Mouse (Mus musculus) Patski (cell line): ENCODE results near the gene Serp1. TPM values are rescaled to one million over a fixed set of nuclear protein-coding genes. Genes with fewer than 3 reads are reported as not detected.

Experiments used
- ATAC-seq: fragments of 100-300 bp; one replicate; pipeline ENCODE4 v1.8.0; 2021
- CTCF ChIA-PET: fragments of 350-600 bp; sonication (Branson Sonifier 250); formaldehyde crosslinking; loops from one replicate; lab custom pipeline; 2022; ENCODE audit warnings: inconsistent platforms; lab: Charles Lee
- POLR2A ChIA-PET: fragments of 350-600 bp; sonication (Branson Sonifier 250); formaldehyde crosslinking; loops from one replicate; lab custom pipeline; 2022; ENCODE audit warnings: antibody characterized with exemption, inconsistent platforms; lab: Charles Lee
- DNase-seq: peaks from one replicate; pipeline ENCODE4 v3.0.0-alpha.2; 2011; ENCODE audit warnings: low read depth, low spot score
- H3K27me3 ChIP-seq: fragments of 371-371 bp; one replicate; pipeline ENCODE4 v1.5.1; 2021
- CTCF ChIP-seq: fragments of 100-300 bp; IDR thresholded peaks from one replicate; pipeline ENCODE4 v1.5.1; 2021
- in situ Hi-C: fragments of 300-500 bp; cut with MboI; formaldehyde crosslinking; loops from 3 replicates; pipeline ENCODE4 v1.11.1; 2018; ENCODE audit warnings: low pct_unique_long_range_greater_than_20kb, mixed read lengths
- polyA plus RNA-seq: library from polyadenylated mRNA; unstranded; gene quantifications from one replicate; pipeline ENCODE4 v1.2.3, GENCODE M21; 2021

The Serp1 gene
- polyA plus RNA-seq, 1 experiment from 2014 or later: 107 TPM

DNA sequence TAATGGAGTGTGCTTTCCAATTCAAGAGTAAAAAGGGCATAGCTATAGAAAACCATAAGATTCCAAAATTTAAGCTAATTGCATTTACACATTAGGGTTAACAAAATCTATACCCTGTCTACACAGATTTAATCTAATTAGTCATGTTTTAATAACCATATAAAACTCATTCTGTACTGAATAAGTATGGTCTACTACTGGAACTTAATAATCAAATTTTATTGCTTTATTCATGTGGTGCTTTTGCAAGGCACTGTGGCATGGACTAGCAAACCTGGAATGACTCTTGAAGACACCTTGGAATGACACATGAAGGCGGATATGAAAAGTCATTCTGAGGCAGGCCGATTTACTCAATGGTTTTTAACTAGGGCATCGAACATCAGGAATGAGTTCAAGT, 2.3 kb downstream of the Serp1 start:
- ChIA-PET CTCF (interaction anchor here (1.2 to 1.7 kb wide), 3 partner anchors 11 to 366 kb away, joined by 3 to 5 read pairs (median 5); no protein-coding TSS in a partner anchor), POLR2A (interaction anchor here (0.7 to 1.6 kb wide), 2 partner anchors 53 to 72 kb away, joined by 3 to 4 read pairs; partner anchors contain the start of gene Selenot)
- ATAC-seq (no peak), DNase-seq (no peak)
- no peaks in the 10 kb centered on the region for H3K27me3 ChIP-seq
- no peak for TF ChIP-seq CTCF
- in situ Hi-C loops: no loop called here

DNA sequence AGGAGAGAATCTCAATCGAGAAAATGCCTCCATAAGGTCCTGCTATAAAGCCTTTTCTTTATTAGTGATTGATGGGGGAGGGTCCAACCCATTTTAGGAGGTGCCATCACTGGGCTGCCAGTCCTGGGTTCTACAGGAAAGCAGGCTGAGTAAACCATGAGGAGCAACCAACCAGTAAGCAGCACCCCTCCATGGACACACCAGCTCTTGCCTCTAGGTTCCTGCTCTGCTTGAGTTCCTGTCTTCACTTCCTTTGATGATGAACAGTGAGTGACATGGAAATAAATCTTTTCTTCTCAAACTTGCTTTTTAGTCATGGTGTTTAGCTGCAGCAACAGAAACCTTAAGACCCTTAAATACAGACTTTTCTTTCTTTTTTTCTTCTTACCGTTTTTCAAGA, 4.3 kb downstream of the Serp1 start:
- H3K27me3 ChIP-seq: no peaks in the 10 kb centered on the region
- DNase-seq (no peak), ATAC-seq (no peak)
- in situ Hi-C loops: no loop called here
- TF ChIP-seq CTCF: no peak
- ChIA-PET POLR2A (interaction anchor here (0.8 kb wide), 1 partner anchor 856 kb away, joined by 3 read pairs; no protein-coding TSS in a partner anchor), CTCF (interaction anchor here (1.2 kb wide), 1 partner anchor 362 kb away, joined by 3 read pairs; no protein-coding TSS in a partner anchor)

DNA sequence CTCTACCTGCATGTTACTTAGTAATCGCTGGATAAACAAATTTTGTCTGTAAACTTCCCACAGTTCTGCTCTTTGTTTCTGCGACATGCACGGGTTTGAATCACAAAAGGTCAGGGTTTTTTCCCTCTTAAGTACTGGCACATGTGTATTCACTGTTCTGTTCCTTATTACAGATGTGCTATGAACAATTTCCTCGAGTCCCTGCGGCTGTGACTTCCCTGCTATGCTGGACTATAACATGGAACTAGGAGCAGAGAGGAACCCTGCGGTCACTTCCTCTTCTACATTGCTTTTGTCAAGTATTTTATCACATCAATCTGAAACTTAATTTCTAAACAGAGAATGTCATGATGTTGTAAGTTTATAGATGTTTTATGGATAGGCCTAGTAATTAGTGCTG, 5.4 kb downstream of the Serp1 start:
- H3K27me3 ChIP-seq: no peaks in the 10 kb centered on the region
- no peak for TF ChIP-seq CTCF
- ATAC-seq (no peak), DNase-seq (no peak)
- POLR2A ChIA-PET: no interaction called here
- in situ Hi-C loops: no loop called here
- CTCF ChIA-PET: interaction anchor here (1.2 kb wide), 1 partner anchor 361 kb away, joined by 3 read pairs; no protein-coding TSS in a partner anchor

DNA sequence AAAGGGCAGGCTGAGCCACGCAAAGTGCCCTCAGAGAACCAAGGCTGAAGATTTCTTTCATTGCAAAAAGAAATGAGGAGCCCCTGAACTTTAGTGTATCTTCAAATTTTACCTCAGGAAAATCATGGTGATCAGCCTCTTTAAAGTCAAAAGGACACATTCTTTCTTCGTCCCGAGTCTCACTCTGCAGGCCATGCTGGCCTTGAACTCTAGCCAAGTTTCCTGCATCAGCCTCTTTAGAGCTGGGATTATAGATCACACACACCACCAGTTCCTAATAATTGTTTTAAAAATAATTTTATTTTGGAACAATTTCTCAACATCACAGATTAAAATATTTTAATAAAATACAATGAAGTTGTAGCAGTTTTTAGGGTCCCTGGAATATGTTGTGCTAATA, 6.2 kb downstream of the Serp1 start:
- no peaks in the 10 kb centered on the region for H3K27me3 ChIP-seq
- no peak for DNase-seq
- POLR2A ChIA-PET: interaction anchor here (1.0 kb wide), 1 partner anchor 55 kb away, joined by 3 read pairs; no protein-coding TSS in a partner anchor
- TF ChIP-seq CTCF: no peak
- no peak for ATAC-seq
- CTCF ChIA-PET: interaction anchor here (0.7 kb wide), 1 partner anchor 128 kb away, joined by 3 read pairs; no protein-coding TSS in a partner anchor
- in situ Hi-C loops: loop anchor here (5.0 to 10.0 kb wide), 2 partner anchors 135 to 263 kb away; no protein-coding TSS in a partner anchor

DNA sequence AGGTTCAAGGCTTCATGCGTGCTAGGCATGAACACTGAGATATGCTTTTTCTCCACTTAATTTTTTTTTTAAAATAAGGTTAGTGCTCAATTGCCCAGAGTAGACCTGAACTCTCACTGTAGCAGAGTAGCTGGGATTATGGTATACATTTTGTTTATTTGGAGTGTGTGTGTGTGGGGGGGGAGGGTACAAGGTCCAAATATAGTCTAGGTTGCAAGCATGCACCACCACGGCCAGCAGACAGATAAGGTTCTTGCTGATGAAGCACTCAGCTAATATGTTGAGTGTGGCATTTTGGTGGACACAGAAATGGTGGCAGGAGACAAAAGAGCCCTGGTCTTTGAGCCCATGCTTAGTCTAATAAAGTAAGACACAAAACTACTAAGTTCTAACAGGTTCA, 6.7 kb downstream of the Serp1 start:
- TF ChIP-seq CTCF: no peak
- DNase-seq: no peak
- no peak for ATAC-seq
- no peaks in the 10 kb centered on the region for H3K27me3 ChIP-seq
- CTCF ChIA-PET: interaction anchor here (0.7 kb wide), 1 partner anchor 129 kb away, joined by 3 read pairs; no protein-coding TSS in a partner anchor
- POLR2A ChIA-PET: interaction anchor here (1.0 kb wide), 1 partner anchor 55 kb away, joined by 3 read pairs; no protein-coding TSS in a partner anchor
- in situ Hi-C loops: loop anchor here (5.0 to 10.0 kb wide), 2 partner anchors 136 to 263 kb away; no protein-coding TSS in a partner anchor

DNA sequence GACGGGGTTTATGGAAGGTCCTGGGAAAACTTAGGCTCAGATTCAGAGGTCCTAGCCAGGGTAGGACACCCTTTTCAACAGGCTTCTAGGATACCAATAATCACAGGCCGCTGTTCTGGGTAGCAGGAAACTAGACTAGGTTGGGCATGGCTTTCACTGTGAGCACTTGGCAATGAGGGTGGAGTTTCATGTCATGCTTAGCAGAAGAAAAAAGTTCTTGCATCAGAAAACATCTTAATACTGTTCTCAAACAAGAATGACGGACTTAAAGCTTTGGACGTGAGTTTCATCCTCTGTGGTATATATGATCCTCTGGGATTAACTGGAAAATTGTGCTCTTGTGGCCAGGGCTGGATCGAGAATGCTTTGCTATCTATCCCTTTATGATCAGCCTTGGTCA, 7.9 kb downstream of the Serp1 start:
- TF ChIP-seq CTCF: no peak
- DNase-seq (no peak), ATAC-seq (no peak)
- in situ Hi-C loops: loop anchor here (5.0 to 10.0 kb wide), 2 partner anchors 137 to 265 kb away; no protein-coding TSS in a partner anchor
- H3K27me3 ChIP-seq: no peaks in the 10 kb centered on the region
- ChIA-PET POLR2A (no interaction called here), CTCF (interaction anchor here (1.0 kb wide), 1 partner anchor 381 kb away, joined by 3 read pairs; no protein-coding TSS in a partner anchor)

DNA sequence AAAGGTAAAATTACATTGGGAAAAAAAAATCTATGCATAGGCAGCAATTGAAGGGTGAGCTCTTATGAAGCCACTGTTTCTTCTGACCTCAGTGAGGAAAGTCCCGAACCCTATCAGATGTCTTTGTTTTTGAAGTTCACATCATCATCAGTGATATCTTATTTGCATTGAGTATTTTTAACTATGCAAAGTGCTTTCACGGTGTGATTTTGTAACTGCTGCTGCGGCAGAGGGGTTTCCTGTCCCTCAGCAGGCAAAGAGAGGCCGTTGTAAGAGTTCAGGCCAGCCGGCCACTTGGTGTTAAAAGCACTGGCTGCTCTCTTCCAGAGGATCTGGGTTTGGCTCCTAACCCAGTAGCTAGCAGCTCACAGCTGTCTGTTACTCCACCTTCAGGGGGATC, 8.4 kb downstream of the Serp1 start:
- CTCF ChIA-PET: interaction anchor here (1.3 kb wide), 1 partner anchor 14 kb away, joined by 4 read pairs; no protein-coding TSS in a partner anchor
- POLR2A ChIA-PET: no interaction called here
- no peak for TF ChIP-seq CTCF
- in situ Hi-C loops: loop anchor here (5.0 to 10.0 kb wide), 2 partner anchors 138 to 265 kb away; no protein-coding TSS in a partner anchor
- ATAC-seq (no peak), DNase-seq (no peak)
- H3K27me3 ChIP-seq: no peaks in the 10 kb centered on the region

DNA sequence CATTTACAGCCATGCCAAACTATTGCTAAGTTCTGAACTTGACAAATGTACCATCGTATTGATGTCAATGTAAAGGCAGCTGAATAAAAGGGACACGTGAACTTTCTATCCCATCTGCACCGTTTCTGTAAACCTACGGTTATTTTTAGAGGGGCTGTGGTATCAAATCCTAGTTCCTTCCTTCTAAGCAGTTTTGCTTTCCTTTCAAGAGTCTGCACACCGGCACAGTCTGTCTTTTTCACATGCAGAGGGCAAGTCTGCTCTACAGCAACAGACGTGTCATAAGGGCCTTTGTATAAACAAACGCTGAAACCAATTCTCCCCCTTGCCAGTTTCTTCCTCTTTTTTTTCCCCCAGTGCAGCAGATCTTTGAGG, 9.1 kb downstream of the Serp1 start:
- TF ChIP-seq CTCF: no peak
- in situ Hi-C loops: loop anchor here (5.0 to 10.0 kb wide), 2 partner anchors 138 to 266 kb away; no protein-coding TSS in a partner anchor
- ChIA-PET CTCF (interaction anchor here (1.3 kb wide), 1 partner anchor 13 kb away, joined by 4 read pairs; no protein-coding TSS in a partner anchor), POLR2A (no interaction called here)
- H3K27me3 ChIP-seq: no peaks in the 10 kb centered on the region
- ATAC-seq (no peak), DNase-seq (no peak)

DNA sequence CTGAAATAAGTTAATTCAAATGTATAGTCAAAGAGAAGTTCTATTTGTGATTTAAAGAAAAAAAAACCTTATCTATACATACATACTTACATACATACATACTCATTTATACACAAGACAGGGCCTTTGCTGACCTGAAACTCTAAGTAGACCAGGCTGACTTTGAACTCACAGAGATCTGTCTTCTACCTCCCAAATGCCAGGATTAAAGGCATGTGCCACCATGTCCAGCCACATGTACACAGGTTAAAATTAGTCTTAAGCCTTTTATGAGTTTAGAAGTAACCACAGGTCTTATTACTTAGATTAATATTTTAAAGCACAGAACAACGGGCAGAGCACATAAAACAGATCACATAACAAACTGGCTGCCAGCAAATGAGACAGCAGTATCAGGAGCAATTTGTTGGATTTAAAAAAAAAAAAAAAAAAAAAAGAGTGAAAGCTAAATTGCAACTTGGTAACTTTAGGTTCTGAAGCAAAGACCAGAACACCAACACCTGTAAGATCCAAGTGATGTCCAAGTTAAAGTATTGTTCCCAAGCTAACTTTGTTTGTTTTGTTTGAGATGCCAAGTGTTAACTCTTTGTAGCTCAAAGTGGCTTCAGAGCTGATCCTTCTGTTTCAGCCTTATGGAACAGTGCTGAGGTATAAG, 9.6 kb downstream of the Serp1 start:
- no peak for ATAC-seq
- ChIA-PET CTCF (interaction anchor here (1.3 kb wide), 1 partner anchor 12 kb away, joined by 4 read pairs; no protein-coding TSS in a partner anchor), POLR2A (no interaction called here)
- H3K27me3 ChIP-seq: no peaks in the 10 kb centered on the region
- DNase-seq: no peak
- no peak for TF ChIP-seq CTCF
- in situ Hi-C loops: loop anchor here (5.0 to 10.0 kb wide), 2 partner anchors 139 to 266 kb away; no protein-coding TSS in a partner anchor

DNA sequence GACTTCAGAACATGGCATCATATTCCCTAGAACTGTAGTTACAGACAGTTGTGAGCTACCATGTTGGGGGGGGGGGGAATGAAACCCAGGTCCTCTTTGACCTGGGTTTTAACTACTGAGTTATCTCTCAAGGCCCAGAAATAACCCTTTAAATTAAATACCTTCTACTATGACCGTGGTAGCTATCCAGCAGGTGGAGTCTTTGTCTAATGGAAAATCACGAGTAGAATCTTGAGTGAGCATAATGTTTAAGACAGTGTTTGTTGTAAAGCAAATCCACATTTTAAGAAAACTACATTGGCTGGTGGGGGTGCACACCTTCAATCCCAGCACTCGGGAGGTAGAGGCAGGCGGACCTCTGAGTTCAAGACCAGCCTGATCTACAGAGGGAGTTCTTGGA, 12.2 kb downstream of the Serp1 start:
- ChIA-PET CTCF (interaction anchor here (1.5 to 1.9 kb wide), 3 partner anchors 10 to 354 kb away, joined by 3 to 6 read pairs (median 4); no protein-coding TSS in a partner anchor), POLR2A (no interaction called here)
- in situ Hi-C loops: loop anchor here (10.0 kb wide), 1 partner anchor 141 kb away; no protein-coding TSS in a partner anchor
- no peak for TF ChIP-seq CTCF
- DNase-seq (no peak), ATAC-seq (no peak)
- H3K27me3 ChIP-seq: no peaks in the 10 kb centered on the region
